Mouse (Mus musculus) kidney, postnatal 10 days (tissue): ENCODE results near the gene Fastk.

ENCODE experiments used
- DNase-seq: peaks from one replicate; pipeline ENCODE4 v3.0.0; 2021; ENCODE audit warnings: mixed read lengths

The Fastk gene

GRCm38 (mm10) chr5:24444746-24445427 lies at the start of gene Fastk:
Gene Fastk, minus strand, starts transcription at chr5:24445287.
- DNase-seq = peak; percentile 98

- DNase-seq = no peak
Measured at GRCm38 (mm10) chr5:24492546-24493285, 47.6 kb upstream of the Fastk start.

GRCm38 (mm10) chr5:24490413-24490920 lies 45.4 kb upstream of the Fastk start:
- DNase-seq = no peak

- no peak for DNase-seq
Measured at GRCm38 (mm10) chr5:24486738-24487137, 41.7 kb upstream of the Fastk start.

- peak; percentile 94 for DNase-seq
Measured at GRCm38 (mm10) chr5:24486097-24486496, 41.0 kb upstream of the Fastk start.

GRCm38 (mm10) chr5:24484963-24485362 lies 39.9 kb upstream of the Fastk start:
- peak; percentile 44 for DNase-seq

- DNase-seq = peak; percentile 82
Measured at GRCm38 (mm10) chr5:24483326-24483725, 38.2 kb upstream of the Fastk start.

GRCm38 (mm10) chr5:24482247-24483079 lies 37.4 kb upstream of the Fastk start:
- DNase-seq = peak; percentile 83

- DNase-seq = peak; percentile 89
Measured at GRCm38 (mm10) chr5:24481647-24482046, 36.6 kb upstream of the Fastk start.

- DNase-seq = no peak
Measured at GRCm38 (mm10) chr5:24477909-24478308, 32.8 kb upstream of the Fastk start.

- DNase-seq = peak; percentile 67
Measured at GRCm38 (mm10) chr5:24475476-24476241, 30.6 kb upstream of the Fastk start.

- peak; percentile 73 for DNase-seq
Measured at GRCm38 (mm10) chr5:24474723-24475261, 29.7 kb upstream of the Fastk start.

GRCm38 (mm10) chr5:24474025-24474722 lies 29.1 kb upstream of the Fastk start:
- peak; percentile 56 for DNase-seq

GRCm38 (mm10) chr5:24472884-24473619 lies 28.0 kb upstream of the Fastk start:
- no peak for DNase-seq

GRCm38 (mm10) chr5:24470600-24470999 lies 25.5 kb upstream of the Fastk start:
- DNase-seq = peak; percentile 90

GRCm38 (mm10) chr5:24466762-24467161 lies 21.7 kb upstream of the Fastk start:
- no peak for DNase-seq

- no peak for DNase-seq
Measured at GRCm38 (mm10) chr5:24455613-24456012, 10.5 kb upstream of the Fastk start.

GRCm38 (mm10) chr5:24455076-24455475 lies 10.0 kb upstream of the Fastk start:
- no peak for DNase-seq

- no peak for DNase-seq
Measured at GRCm38 (mm10) chr5:24453985-24454303, 8.9 kb upstream of the Fastk start.

GRCm38 (mm10) chr5:24453283-24453984 lies 8.3 kb upstream of the Fastk start:
- no peak for DNase-seq
